Mouse (Mus musculus) forebrain, embryonic 13.5 days (tissue): ENCODE measurements at regions not wholly inside any gene's neighbourhood (a gene's known extent, or its start where the extent isn't known, plus 50 kb on each side); places are given as distances from the start of the nearest gene placed in this dataset.

Experiments
- ATAC-seq: fragments of 200-750 bp; cut with Nextera tagmentation; 2 replicates; pipeline ENCODE4 v1.8.0; 2017
- H3K27ac ChIP-seq: fragments of 300-500 bp; sonication (generic); 2 replicates; pipeline ENCODE4 v1.5.1; 2015; ENCODE audit warnings: inconsistent platforms, mild to moderate bottlenecking, moderate library complexity
- H3K27me3 ChIP-seq: fragments of 300-500 bp; sonication (generic); 2 replicates; pipeline ENCODE4 v1.6.1; 2015; ENCODE audit warnings: mild to moderate bottlenecking, inconsistent platforms
- H3K36me3 ChIP-seq: fragments of 300-500 bp; sonication (generic); 2 replicates; pipeline ENCODE4 v1.6.1; 2015; ENCODE audit warnings: mild to moderate bottlenecking, inconsistent platforms; ENCODE audit not compliant: poor library complexity, severe bottlenecking
- H3K4me1 ChIP-seq: fragments of 300-500 bp; sonication (generic); 2 replicates; pipeline ENCODE4 v1.6.1; 2015; ENCODE audit warnings: inconsistent platforms
- H3K4me2 ChIP-seq: fragments of 300-500 bp; sonication (generic); 2 replicates; pipeline ENCODE4 v1.6.1; 2015; ENCODE audit warnings: inconsistent platforms, mild to moderate bottlenecking, moderate library complexity
- H3K4me3 ChIP-seq: fragments of 300-500 bp; sonication (generic); 2 replicates; pipeline ENCODE4 v1.5.1; 2015; ENCODE audit warnings: mild to moderate bottlenecking, inconsistent platforms
- H3K9ac ChIP-seq: fragments of 300-500 bp; sonication (generic); 2 replicates; pipeline ENCODE4 v1.6.1; 2015; ENCODE audit warnings: mild to moderate bottlenecking, inconsistent platforms
- H3K9me3 ChIP-seq: fragments of 300-500 bp; sonication (generic); replicated peaks from 2 replicates; pipeline ENCODE4 v1.6.1; 2016; ENCODE audit warnings: inconsistent platforms
- WGBS: fragments of 180-500 bp; shearing (Covaris S2); methylation state at CpG from one replicate; pipeline ENCODE4 v1.1.7; 2015; 5-methylcytosine and 5-hydroxymethylcytosine counted together

DNA sequence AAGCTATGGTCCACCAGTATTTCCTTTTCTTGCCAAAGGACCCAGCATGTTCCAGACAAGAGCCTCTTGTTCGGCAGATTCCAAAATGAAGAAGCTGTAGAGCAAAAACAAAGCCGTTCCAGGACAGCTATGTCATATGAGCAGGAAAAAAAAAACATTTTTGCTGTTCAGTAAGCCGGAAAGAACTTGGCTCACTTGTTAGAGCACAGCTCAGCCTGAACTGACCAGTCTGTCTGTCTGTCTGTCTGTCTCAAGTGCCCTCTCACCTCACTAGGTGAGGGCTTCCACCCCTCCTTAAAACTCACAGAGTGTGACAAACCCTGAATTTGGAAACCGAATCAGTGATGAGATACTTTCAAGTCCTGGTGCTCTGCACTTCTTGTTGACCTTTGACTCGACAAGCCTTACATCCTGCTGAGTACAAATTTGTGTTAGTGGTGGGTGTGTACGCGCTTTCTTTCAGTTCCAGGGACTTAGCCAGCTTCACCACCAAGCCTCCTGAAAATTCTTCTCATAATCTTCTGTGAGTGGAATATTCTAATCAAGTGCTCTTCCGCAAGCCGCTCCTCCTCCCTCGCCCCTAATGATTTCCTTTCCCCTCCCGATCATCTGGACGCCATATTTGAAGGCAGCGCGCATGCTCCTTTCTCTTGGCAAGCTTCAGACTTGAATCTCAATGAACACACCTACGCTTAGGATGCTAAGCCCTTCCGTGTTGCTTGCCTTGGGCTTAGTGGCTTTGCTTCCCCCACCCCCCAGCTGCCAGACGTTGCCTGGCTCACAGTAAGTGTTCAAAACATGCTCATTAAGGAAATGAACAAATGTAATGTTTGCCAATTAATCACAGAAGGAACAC lies 560.9 kb downstream of the Tox3 start:
- ATAC-seq = no peak
- H3K36me3 ChIP-seq = no peaks in the 10 kb centered on the region

GRCm38 (mm10) chr8:89785011-89785410 lies 563.1 kb downstream of the Tox3 start:
- WGBS = 16% methylated on average over 7 of the region's 7 CpGs
- peak; percentile 50; the same call in 1 of the 2 replicates for ATAC-seq
- peaks cover 9% of the 10 kb centered on the region; the same call in 1 of the 2 replicates for H3K27me3 ChIP-seq

More for the DNA sequence above, 560.9 kb downstream of the Tox3 start:
- Histone ChIP-seq H3K27ac (no peak overlapping the region), H3K27me3 (peaks cover 6% of the 10 kb centered on the region; the same call in 1 of the 2 replicates), H3K4me3 (no peak overlapping the region), H3K9me3 (no peaks in the 10 kb centered on the region), H3K4me2 (no peak overlapping the region), H3K4me1 (peaks cover 32% of the 10 kb centered on the region), H3K9ac (no peak overlapping the region)
- 58% methylated on average over 17 of the region's 17 CpGs for WGBS

GRCm38 (mm10) chr8:89783311-89783710 lies 564.8 kb downstream of the Tox3 start:
- Histone ChIP-seq H3K4me1 (peaks cover 39% of the 10 kb centered on the region), H3K9ac (no peak overlapping the region), H3K4me2 (no peak overlapping the region), H3K4me3 (no peak overlapping the region), H3K36me3 (no peaks in the 10 kb centered on the region), H3K27me3 (peaks cover 9% of the 10 kb centered on the region; the same call in 1 of the 2 replicates), H3K9me3 (no peaks in the 10 kb centered on the region), H3K27ac (no peak overlapping the region)
- 63% methylated on average over 5 of the region's 5 CpGs for WGBS
- ATAC-seq = no peak

More at GRCm38 (mm10) chr8:89785011-89785410, 563.1 kb downstream of the Tox3 start:
- Histone ChIP-seq H3K27ac (no peak overlapping the region), H3K4me2 (no peak overlapping the region), H3K4me3 (no peak overlapping the region), H3K9ac (no peak overlapping the region), H3K36me3 (no peaks in the 10 kb centered on the region), H3K9me3 (no peaks in the 10 kb centered on the region), H3K4me1 (peaks cover 39% of the 10 kb centered on the region)

DNA sequence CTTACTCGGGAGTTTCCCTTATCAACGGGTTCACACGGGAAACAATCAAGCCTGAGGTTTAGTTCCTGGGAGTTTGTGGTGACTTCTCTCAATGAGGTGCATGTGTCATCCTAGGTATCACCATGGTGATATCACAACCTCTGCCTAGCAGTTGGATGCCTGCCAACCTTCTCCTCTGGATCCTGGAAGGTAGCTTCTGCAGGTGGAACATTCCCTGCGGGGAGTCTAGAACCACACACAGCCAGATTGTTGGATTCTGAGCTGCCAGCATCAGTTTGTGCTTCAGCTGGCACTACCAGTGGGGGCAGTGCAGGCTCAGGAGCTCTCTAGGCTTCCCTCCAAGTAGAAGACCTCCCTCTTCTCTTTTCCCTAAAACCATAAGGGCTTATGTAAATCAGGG lies 581.8 kb downstream of the Tox3 start:
- no peak overlapping the region for H3K27ac ChIP-seq
- no peaks in the 10 kb centered on the region for H3K27me3 ChIP-seq
- ATAC-seq = no peak
- no peak overlapping the region for H3K9ac ChIP-seq
- no peaks in the 10 kb centered on the region for H3K9me3 ChIP-seq
- H3K4me2 ChIP-seq = no peak overlapping the region
- no peak overlapping the region for H3K4me3 ChIP-seq
- H3K36me3 ChIP-seq = no peaks in the 10 kb centered on the region
- 66% methylated on average over 4 of the region's 4 CpGs for WGBS
- H3K4me1 ChIP-seq = no peaks in the 10 kb centered on the region

DNA sequence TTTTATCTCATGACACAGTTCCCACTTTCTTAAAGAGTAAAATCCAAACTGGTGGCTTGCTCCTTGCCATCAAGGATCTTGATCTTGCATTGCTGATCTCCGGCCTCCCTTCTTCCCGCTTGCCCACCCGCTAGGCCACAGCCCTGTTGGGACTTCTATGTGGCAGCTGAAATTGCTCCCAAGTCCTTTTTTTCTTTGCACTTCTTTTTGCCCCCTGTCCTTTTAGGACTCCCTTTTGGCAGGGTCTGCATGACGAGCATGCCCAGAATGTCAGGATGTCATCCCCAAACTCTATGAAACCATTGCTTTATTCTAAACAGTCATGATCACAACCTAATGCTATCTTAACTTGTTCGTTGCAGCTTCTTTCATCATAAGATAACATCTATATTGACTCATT lies 588.6 kb downstream of the Tox3 start:
- Histone ChIP-seq H3K27me3 (0 out of 2 replicates have a peak, but pooled peaks cover 5% of the 10 kb centered on the region), H3K4me3 (no peak overlapping the region), H3K9me3 (no peaks in the 10 kb centered on the region), H3K4me1 (peaks cover 16% of the 10 kb centered on the region), H3K36me3 (no peaks in the 10 kb centered on the region), H3K9ac (no peak overlapping the region), H3K4me2 (no peak overlapping the region), H3K27ac (no peak overlapping the region)
- ATAC-seq = no peak
- 89% methylated on average over 5 of the region's 5 CpGs for WGBS

- Histone ChIP-seq H3K36me3 (no peaks in the 10 kb centered on the region), H3K27me3 (0 out of 2 replicates have a peak, but pooled peaks cover 5% of the 10 kb centered on the region), H3K4me1 (peaks cover 16% of the 10 kb centered on the region), H3K9me3 (no peaks in the 10 kb centered on the region), H3K27ac (no peak overlapping the region), H3K4me3 (no peak overlapping the region), H3K9ac (no peak overlapping the region), H3K4me2 (no peak overlapping the region)
- 20% methylated on average over 10 of the region's 10 CpGs for WGBS
- peak; percentile 36; the same call in 1 of the 2 replicates for ATAC-seq
Measured at GRCm38 (mm10) chr8:89758695-89759094, 589.4 kb downstream of the Tox3 start.

DNA sequence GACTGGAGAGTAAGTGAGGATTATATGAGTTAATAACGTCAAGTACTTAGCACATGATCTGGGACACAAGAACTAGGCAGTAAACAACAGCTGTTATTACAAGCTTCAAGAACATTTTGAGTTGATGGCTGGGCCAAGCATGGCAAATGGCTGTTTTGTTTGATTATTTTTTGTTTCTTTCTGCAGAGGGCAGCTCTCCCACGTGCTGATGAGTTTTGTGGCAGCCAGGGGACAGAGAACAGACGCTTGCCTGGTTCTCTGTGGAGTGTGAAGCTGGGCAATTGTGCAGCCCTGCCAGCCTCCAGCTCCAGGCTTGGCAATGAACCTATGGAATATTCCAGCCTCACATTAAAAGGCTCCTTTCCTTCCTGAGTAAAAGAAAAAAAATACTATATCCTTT lies 592.2 kb downstream of the Tox3 start:
- H3K27ac ChIP-seq = no peak overlapping the region
- H3K4me3 ChIP-seq = no peak overlapping the region
- H3K9me3 ChIP-seq = no peaks in the 10 kb centered on the region
- H3K9ac ChIP-seq = no peak overlapping the region
- 55% methylated on average over 3 of the region's 3 CpGs for WGBS
- H3K4me2 ChIP-seq = no peak overlapping the region
- H3K27me3 ChIP-seq = 0 out of 2 replicates have a peak, but pooled peaks cover 5% of the 10 kb centered on the region
- H3K4me1 ChIP-seq = peaks cover 16% of the 10 kb centered on the region
- ATAC-seq = peak; percentile 70; the same call in 1 of the 2 replicates
- H3K36me3 ChIP-seq = no peaks in the 10 kb centered on the region

DNA sequence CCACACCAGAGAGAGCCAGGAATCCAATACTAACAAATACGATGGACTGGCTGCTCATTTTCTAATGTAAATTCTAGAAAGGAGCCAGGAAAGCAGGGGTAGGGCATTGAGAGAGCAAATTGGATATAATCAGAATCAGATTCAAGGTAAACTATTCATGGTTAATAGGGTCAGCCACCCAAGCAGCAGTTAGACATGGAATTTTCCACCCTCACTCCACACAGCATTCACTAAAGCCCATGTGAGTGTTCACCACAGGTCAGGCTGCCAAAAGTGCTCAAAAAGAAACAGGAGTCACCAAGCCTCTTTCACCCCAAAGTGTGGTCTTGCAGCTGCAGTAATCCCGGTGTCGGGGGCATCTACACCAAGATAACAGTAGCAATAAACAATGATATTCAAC lies 596.9 kb downstream of the Tox3 start:
- H3K4me1 ChIP-seq = 0 out of 2 replicates have a peak, but pooled peaks cover 2% of the 10 kb centered on the region
- no peaks in the 10 kb centered on the region for H3K9me3 ChIP-seq
- H3K4me3 ChIP-seq = no peak overlapping the region
- no peak for ATAC-seq
- H3K27ac ChIP-seq = no peak overlapping the region
- WGBS = 88% methylated on average over 3 of the region's 3 CpGs
- no peaks in the 10 kb centered on the region for H3K27me3 ChIP-seq
- H3K9ac ChIP-seq = no peak overlapping the region
- no peak overlapping the region for H3K4me2 ChIP-seq
- H3K36me3 ChIP-seq = no peaks in the 10 kb centered on the region

- H3K4me2 ChIP-seq = no peak overlapping the region
- no peak overlapping the region for H3K27ac ChIP-seq
- WGBS = 83% methylated on average over 4 of the region's 4 CpGs
- H3K9ac ChIP-seq = no peak overlapping the region
- no peak overlapping the region for H3K4me3 ChIP-seq
- no peaks in the 10 kb centered on the region for H3K9me3 ChIP-seq
- ATAC-seq = no peak
- H3K36me3 ChIP-seq = no peaks in the 10 kb centered on the region
- 0 out of 2 replicates have a peak, but pooled peaks cover 4% of the 10 kb centered on the region for H3K4me1 ChIP-seq
- no peaks in the 10 kb centered on the region for H3K27me3 ChIP-seq
Measured at GRCm38 (mm10) chr8:89747726-89748125, 600.4 kb downstream of the Tox3 start.

- H3K36me3 ChIP-seq = no peaks in the 10 kb centered on the region
- H3K9me3 ChIP-seq = no peaks in the 10 kb centered on the region
- no peak overlapping the region for H3K4me3 ChIP-seq
- H3K27ac ChIP-seq = no peak overlapping the region
- H3K4me2 ChIP-seq = no peak overlapping the region
- H3K9ac ChIP-seq = no peak overlapping the region
- peak; percentile 70 for ATAC-seq
- H3K27me3 ChIP-seq = no peaks in the 10 kb centered on the region
- 0 out of 2 replicates have a peak, but pooled peaks cover 4% of the 10 kb centered on the region for H3K4me1 ChIP-seq
- 71% methylated on average over 11 of the region's 11 CpGs for WGBS
Measured at GRCm38 (mm10) chr8:89744267-89745028, 603.7 kb downstream of the Tox3 start.

- Histone ChIP-seq H3K4me2 (no peak overlapping the region), H3K4me1 (no peaks in the 10 kb centered on the region), H3K9ac (no peak overlapping the region), H3K36me3 (no peaks in the 10 kb centered on the region), H3K27ac (no peak overlapping the region), H3K4me3 (no peak overlapping the region), H3K27me3 (0 out of 2 replicates have a peak, but pooled peaks cover 3% of the 10 kb centered on the region), H3K9me3 (no peaks in the 10 kb centered on the region)
- ATAC-seq = no peak
- 88% methylated on average over 3 of the region's 3 CpGs for WGBS
Measured at GRCm38 (mm10) chr8:89738657-89739056, 609.5 kb downstream of the Tox3 start.

DNA sequence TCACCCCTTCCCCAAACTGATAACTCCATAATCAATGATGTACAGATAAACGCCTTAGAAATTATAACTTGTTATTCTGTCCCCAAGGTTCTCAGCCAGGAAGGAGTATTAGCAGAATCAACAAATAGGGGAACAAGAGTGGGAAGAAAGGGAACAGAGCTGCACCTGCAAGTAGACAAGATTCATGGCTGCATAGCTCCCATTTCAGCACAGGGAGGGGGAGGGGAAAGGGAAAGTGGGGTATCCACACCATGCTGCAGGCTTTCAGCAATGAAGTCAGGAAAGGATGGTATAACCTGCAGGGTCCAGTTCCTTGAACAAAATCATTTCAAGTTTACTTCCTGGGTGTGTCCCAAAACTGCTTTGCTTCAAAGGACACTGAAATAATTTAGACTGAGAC lies 610.5 kb downstream of the Tox3 start:
- 93% methylated on average over 1 of the region's 1 CpGs for WGBS
- ATAC-seq = no peak

More for the DNA sequence above, 610.5 kb downstream of the Tox3 start:
- Histone ChIP-seq H3K9ac (no peak overlapping the region), H3K36me3 (no peaks in the 10 kb centered on the region), H3K4me1 (no peaks in the 10 kb centered on the region), H3K4me3 (no peak overlapping the region), H3K27ac (no peak overlapping the region), H3K9me3 (no peaks in the 10 kb centered on the region), H3K27me3 (0 out of 2 replicates have a peak, but pooled peaks cover 3% of the 10 kb centered on the region), H3K4me2 (no peak overlapping the region)
